Mouse (Mus musculus) intestine, embryonic 15.5 days (tissue): ENCODE measurements around the gene Nfe2l2. TPM values are rescaled to one million over a fixed set of nuclear protein-coding genes. Genes with fewer than 3 reads are reported as not detected.

ENCODE experiments used
- ATAC-seq: fragments of 200-750 bp; cut with Nextera tagmentation; 2 replicates; pipeline ENCODE4 v1.8.0; 2017; ENCODE audit warnings: moderate TSS enrichment, moderate library complexity
- H3K27ac ChIP-seq: fragments of 300-500 bp; sonication (generic); 2 replicates; pipeline ENCODE4 v1.5.1; 2015; ENCODE audit warnings: mild to moderate bottlenecking, inconsistent platforms
- H3K27me3 ChIP-seq: fragments of 300-500 bp; sonication (generic); replicated peaks from 2 replicates; pipeline ENCODE4 v1.6.1; 2015; ENCODE audit warnings: inconsistent platforms
- H3K36me3 ChIP-seq: fragments of 300-500 bp; sonication (generic); 2 replicates; pipeline ENCODE4 v1.6.1; 2015; ENCODE audit warnings: inconsistent platforms
- H3K4me1 ChIP-seq: fragments of 300-500 bp; sonication (generic); replicated peaks from 2 replicates; pipeline ENCODE4 v1.6.1; 2015; ENCODE audit warnings: inconsistent platforms
- H3K4me2 ChIP-seq: fragments of 300-500 bp; sonication (generic); replicated peaks from 2 replicates; pipeline ENCODE4 v1.6.1; 2015; ENCODE audit warnings: mild to moderate bottlenecking, inconsistent platforms
- H3K4me3 ChIP-seq: fragments of 300-500 bp; sonication (generic); replicated peaks from 2 replicates; pipeline ENCODE4 v1.5.1; 2015; ENCODE audit warnings: inconsistent platforms
- H3K9ac ChIP-seq: fragments of 300-500 bp; sonication (generic); 2 replicates; pipeline ENCODE4 v1.6.1; 2015; ENCODE audit warnings: inconsistent platforms
- H3K9me3 ChIP-seq: fragments of 300-500 bp; sonication (generic); 2 replicates; pipeline ENCODE4 v1.6.1; 2016; ENCODE audit warnings: inconsistent platforms
- WGBS: fragments of 180-500 bp; shearing (Covaris S2); methylation state at CpG from one replicate; pipeline ENCODE4 v1.1.7; 2015; 5-methylcytosine and 5-hydroxymethylcytosine counted together
- polyA plus RNA-seq: library from polyadenylated mRNA; unstranded; fragments of >200 nt; fragmentation: Nextera tagmentation; extraction: Ambion mirVana; gene quantifications from 2 replicates; pipeline ENCODE4 v1.2.1, GENCODE M21; 2015

Gene Nfe2l2
- polyA plus RNA-seq, 1 experiment from 2014 or later = 93.6 TPM

DNA sequence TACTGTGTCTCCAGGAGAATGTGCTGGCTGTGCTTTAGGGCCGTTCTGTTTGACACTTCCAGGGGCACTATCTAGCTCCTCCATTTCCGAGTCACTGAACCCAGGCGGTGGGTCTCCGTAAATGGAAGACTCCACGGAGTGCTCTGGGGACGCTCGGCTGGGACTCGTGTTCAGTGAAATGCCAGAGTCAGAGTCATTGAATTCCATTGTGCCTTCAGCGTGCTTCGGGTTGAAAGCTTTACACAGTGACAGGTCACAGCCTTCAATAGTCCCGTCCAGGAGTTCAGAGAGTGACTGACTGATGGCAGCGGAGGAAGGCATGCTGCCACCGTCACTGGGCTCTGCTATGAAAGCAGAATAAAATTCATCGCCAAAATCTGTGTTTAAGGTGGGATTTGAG, 27.9 kb downstream of the Nfe2l2 start:
- Histone ChIP-seq H3K4me3 (no peak overlapping the region), H3K9ac (no peak overlapping the region), H3K36me3 (peaks cover 19% of the 10 kb centered on the region), H3K27me3 (no peaks in the 10 kb centered on the region), H3K4me1 (0 out of 2 replicates have a peak, but pooled peaks cover 4% of the 10 kb centered on the region), H3K27ac (no peak overlapping the region), H3K4me2 (no peak overlapping the region), H3K9me3 (no peaks in the 10 kb centered on the region)
- WGBS = 91% methylated on average over 14 of the region's 14 CpGs
- ATAC-seq = no peak

- Histone ChIP-seq H3K27me3 (no peaks in the 10 kb centered on the region), H3K9me3 (no peaks in the 10 kb centered on the region), H3K4me1 (no peaks in the 10 kb centered on the region), H3K9ac (no peak overlapping the region), H3K36me3 (peaks cover 16% of the 10 kb centered on the region), H3K4me2 (no peak overlapping the region), H3K27ac (no peak overlapping the region), H3K4me3 (no peak overlapping the region)
- no peak for ATAC-seq
- 68% methylated on average over 3 of the region's 3 CpGs for WGBS
Observed at GRCm38 (mm10) chr2:75672561-75672960, 31.9 kb downstream of the Nfe2l2 start.

GRCm38 (mm10) chr2:75671337-75671660, 33.1 kb downstream of the Nfe2l2 start:
- ATAC-seq = peak; percentile 16; the same call in 1 of the 2 replicates
- 75% methylated on average over 2 of the region's 2 CpGs for WGBS
- H3K9me3 ChIP-seq = no peaks in the 10 kb centered on the region
- H3K36me3 ChIP-seq = peaks cover 6% of the 10 kb centered on the region
- H3K4me2 ChIP-seq = no peak overlapping the region
- H3K27me3 ChIP-seq = no peaks in the 10 kb centered on the region
- no peaks in the 10 kb centered on the region for H3K4me1 ChIP-seq
- no peak overlapping the region for H3K27ac ChIP-seq
- H3K4me3 ChIP-seq = no peak overlapping the region
- H3K9ac ChIP-seq = no peak overlapping the region

DNA sequence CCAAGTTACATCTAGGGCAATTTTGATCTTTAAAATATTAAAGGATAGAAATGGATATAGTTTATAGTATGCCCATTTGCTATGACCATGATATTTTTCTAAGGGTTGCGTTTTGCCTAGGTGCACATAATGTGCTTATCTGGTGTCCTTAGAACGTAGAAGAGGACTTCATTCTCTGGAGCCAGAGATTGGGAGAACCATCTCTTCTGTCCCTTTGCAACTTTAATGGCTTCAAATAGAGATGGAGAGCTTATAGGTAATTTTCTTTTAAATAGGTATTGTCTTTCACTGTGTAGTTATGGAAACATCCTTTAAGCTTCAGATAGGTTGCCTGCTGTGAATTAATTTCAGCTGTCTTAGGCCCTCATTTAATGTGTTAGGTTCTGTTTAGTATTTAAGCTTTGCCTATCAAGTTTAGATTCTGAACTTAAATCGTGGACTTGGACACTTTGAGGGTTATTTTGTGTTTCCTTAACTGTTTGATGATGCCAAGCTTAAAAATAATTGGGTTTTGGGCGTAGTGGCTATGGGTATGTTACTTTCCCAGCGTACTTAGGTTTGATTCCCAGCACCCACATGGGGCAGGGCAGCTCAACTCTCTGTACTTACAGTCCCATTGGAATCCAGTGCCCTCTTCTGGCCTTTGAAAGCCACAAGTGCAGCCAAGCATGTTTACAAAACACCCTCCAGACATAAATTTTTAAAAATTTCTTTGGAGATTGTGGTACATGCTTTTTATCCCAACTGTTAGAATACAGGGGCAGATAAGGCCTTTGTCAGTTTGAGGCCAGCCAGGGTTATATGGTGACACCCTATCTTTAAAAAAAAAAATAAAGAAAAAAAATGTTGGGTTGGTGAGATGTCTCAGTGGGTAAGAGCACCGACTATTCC, 33.8 kb downstream of the Nfe2l2 start:
- Histone ChIP-seq H3K4me1 (no peaks in the 10 kb centered on the region), H3K36me3 (peaks cover 3% of the 10 kb centered on the region; the same call in 1 of the 2 replicates), H3K4me3 (no peak overlapping the region), H3K27ac (no peak overlapping the region), H3K9ac (no peak overlapping the region), H3K9me3 (no peaks in the 10 kb centered on the region), H3K4me2 (no peak overlapping the region), H3K27me3 (no peaks in the 10 kb centered on the region)
- 75% methylated on average over 6 of the region's 6 CpGs for WGBS
- ATAC-seq = 0 out of 2 replicates have a peak, but pooled peaks have one; percentile 5

DNA sequence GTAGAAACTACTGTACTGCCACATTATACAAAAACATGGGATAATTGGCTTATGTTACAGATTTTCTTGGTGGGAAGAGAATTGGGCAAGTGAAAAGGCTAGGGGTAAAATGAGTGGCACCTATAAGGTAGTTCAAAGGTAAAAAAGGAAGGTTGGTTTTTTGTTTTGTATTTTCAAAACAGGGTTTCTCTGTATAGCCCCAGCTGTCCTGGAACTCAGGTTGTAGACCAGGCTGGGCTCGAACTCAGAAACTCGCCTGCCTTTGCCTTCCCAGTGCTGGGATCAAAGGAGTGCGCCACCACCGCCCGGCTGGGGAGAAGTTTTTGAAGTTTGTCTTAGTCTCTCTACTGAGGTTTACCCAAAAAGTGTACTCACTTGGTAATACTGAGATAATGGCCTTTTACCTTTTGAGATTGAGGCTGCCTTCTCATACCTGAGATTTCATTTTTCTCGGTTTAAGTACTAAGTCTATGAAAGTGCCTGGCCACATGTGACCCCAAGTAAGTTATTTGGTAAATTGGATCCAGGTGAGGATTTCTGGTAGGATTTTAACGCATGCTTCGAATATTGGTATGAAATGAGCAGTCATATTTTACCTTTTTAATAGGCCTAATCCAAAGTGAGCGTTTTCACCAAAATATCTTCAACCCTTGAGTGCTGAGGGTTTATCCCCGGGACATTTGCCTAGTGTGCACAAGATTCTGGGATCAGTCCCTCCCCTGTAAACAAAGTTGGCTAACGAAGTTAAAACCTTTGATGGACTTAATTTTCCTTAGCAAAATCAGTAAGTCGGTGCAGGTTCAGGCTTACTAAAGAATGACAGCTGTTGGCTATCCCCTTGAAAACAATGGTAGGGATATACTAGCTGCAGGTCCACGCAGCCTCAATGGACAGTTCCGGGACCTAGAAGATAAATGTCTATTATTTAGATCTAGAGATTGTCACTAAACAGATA, 34.7 kb downstream of the Nfe2l2 start:
- Histone ChIP-seq H3K4me1 (no peaks in the 10 kb centered on the region), H3K9me3 (no peaks in the 10 kb centered on the region), H3K4me3 (no peak overlapping the region), H3K4me2 (no peak overlapping the region), H3K9ac (no peak overlapping the region), H3K27ac (no peak overlapping the region), H3K27me3 (no peaks in the 10 kb centered on the region), H3K36me3 (peaks cover 3% of the 10 kb centered on the region; the same call in 1 of the 2 replicates)
- WGBS = 44% methylated on average over 14 of the region's 14 CpGs
- ATAC-seq = peak; percentile 22; the same call in 1 of the 2 replicates

- Histone ChIP-seq H3K9ac (peak overlapping the region; percentile 99; the same call in 1 of the 2 replicates), H3K4me2 (peak overlapping the region; percentile 72), H3K27me3 (no peaks in the 10 kb centered on the region), H3K36me3 (0 out of 2 replicates have a peak, but pooled peaks cover 4% of the 10 kb centered on the region), H3K27ac (no peak overlapping the region), H3K4me3 (peak overlapping the region; percentile 90), H3K4me1 (peaks cover 5% of the 10 kb centered on the region; the same call in 1 of the 2 replicates), H3K9me3 (no peaks in the 10 kb centered on the region)
- ATAC-seq = no peak
- 11% methylated on average over 2 of the region's 2 CpGs for WGBS
Observed at GRCm38 (mm10) chr2:75661106-75661505, 43.3 kb downstream of the Nfe2l2 start.

GRCm38 (mm10) chr2:75660255-75660948, 44.0 kb downstream of the Nfe2l2 start:
- Histone ChIP-seq H3K4me2 (peak overlapping the region; percentile 72), H3K36me3 (0 out of 2 replicates have a peak, but pooled peaks cover 4% of the 10 kb centered on the region), H3K4me3 (peak overlapping the region; percentile 90), H3K4me1 (peaks cover 5% of the 10 kb centered on the region; the same call in 1 of the 2 replicates), H3K27me3 (no peaks in the 10 kb centered on the region), H3K9me3 (no peaks in the 10 kb centered on the region), H3K27ac (no peak overlapping the region), H3K9ac (peak overlapping the region; percentile 99)
- ATAC-seq = no peak
- 2% methylated on average over 15 of the region's 15 CpGs for WGBS

DNA sequence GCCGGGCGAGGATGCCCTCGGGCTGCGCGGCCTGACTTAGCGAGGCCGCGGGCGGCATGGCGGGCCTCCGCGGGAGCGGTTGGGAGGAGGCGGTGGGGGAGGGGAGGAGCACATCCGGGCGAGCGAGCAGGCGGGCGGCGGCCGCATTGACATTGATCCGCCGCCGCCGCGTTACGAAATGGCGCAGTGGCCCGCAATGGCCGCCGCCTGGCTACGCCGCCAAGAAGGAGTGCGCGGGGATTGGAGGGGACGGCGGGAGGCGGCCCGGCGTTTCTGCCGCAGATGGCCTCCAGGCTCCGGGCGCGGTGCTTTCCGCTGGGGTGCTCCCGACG, 44.8 kb downstream of the Nfe2l2 start:
- WGBS = under 1% methylated on average over 40 of the region's 47 CpGs
- peak overlapping the region; percentile 90 for H3K4me3 ChIP-seq
- 0 out of 2 replicates have a peak, but pooled peaks cover 4% of the 10 kb centered on the region for H3K36me3 ChIP-seq
- peak overlapping the region; percentile 98 for H3K27ac ChIP-seq
- no peaks in the 10 kb centered on the region for H3K27me3 ChIP-seq
- peaks cover 5% of the 10 kb centered on the region; the same call in 1 of the 2 replicates for H3K4me1 ChIP-seq
- 0 out of 2 replicates have a peak overlapping the region, but pooled peaks have one; percentile 72 for H3K4me2 ChIP-seq
- ATAC-seq = peak; percentile 79
- peak overlapping the region; percentile 99 for H3K9ac ChIP-seq
- no peaks in the 10 kb centered on the region for H3K9me3 ChIP-seq

- Histone ChIP-seq H3K27me3 (no peaks in the 10 kb centered on the region), H3K4me2 (peak within 1 kb of the TSS; percentile 72), H3K27ac (peak within 1 kb of the TSS; percentile 98), H3K4me1 (peaks cover 5% of the 10 kb centered on the region; the same call in 1 of the 2 replicates), H3K9me3 (no peaks in the 10 kb centered on the region), H3K9ac (peak within 1 kb of the TSS; percentile 99), H3K4me3 (peak within 1 kb of the TSS; percentile 90), H3K36me3 (0 out of 2 replicates have a peak, but pooled peaks cover 1% of the 10 kb centered on the region)
- WGBS = under 1% methylated on average over 87 of the region's 102 CpGs
- ATAC-seq = peak; percentile 95
Observed at GRCm38 (mm10) chr2:75658727-75659628, 45.5 kb downstream of the Nfe2l2 start, which contains the start of gene Hnrnpa3. Gene Hnrnpa3 (plus strand): TSS chr2:75659261.

DNA sequence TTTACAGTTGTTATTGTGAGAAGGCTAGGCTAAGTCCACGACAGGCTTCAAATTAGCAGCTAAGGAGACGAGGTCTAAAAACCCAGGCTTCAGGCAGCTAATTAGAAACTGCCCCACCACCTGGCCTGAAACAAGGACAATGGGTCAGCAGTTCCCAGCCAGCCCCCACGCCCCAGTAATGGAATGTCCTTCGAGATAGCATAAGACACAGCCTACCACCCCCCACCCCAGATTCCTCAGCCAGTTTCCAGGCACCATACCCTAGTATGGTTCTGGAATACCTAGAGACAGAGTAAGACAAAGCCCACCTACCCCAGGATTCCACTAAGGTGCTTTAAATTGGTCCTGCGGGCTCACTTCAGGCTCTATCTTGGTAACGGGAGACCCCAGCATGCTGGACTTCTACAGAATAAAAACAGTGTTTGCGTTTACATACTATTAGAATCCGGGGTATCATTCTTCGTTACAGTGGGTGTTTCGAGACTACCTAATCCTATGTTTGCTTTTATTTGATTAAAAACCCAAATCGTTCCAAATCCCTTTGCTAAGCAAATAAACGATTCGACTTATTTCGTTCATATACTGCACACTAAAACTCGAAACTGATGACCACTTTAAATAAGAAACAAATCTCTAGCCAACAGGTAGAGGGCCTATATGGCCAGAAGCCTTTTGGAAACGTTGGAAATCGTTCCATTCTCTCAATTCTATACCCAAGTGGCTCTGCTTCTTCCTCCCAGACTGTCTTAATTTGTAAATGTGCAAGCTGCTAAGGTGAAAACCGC, 46.3 kb downstream of the Nfe2l2 start:
- Histone ChIP-seq H3K9ac (peak overlapping the region; percentile 64), H3K4me1 (peaks cover 5% of the 10 kb centered on the region; the same call in 1 of the 2 replicates), H3K4me2 (peak overlapping the region; percentile 52), H3K27ac (peak overlapping the region; percentile 96), H3K4me3 (peak overlapping the region; percentile 52), H3K36me3 (no peaks in the 10 kb centered on the region), H3K27me3 (no peaks in the 10 kb centered on the region), H3K9me3 (no peaks in the 10 kb centered on the region)
- 4% methylated on average over 18 of the region's 18 CpGs for WGBS
- ATAC-seq = no peak
